Mouse (Mus musculus): ENCODE measurements at regions not wholly inside any gene's neighbourhood (a gene's known extent, or its start where the extent isn't known, plus 50 kb on each side); places are given as distances from the start of the nearest gene placed in this dataset.

- DNase-seq (ENCODE audit: low spot score), result no peak
- Histone ChIP-seq H3K36me3 (no peaks in the 10 kb centered on the region), H3K27me3 (ENCODE audit: insufficient read depth, poor library complexity, severe bottlenecking) (no peaks in the 10 kb centered on the region), H3K4me3 (no peak overlapping the region), H3K9me3 (no peaks in the 10 kb centered on the region), H3K4me1 (replicated peaks) (peaks cover 13% of the 10 kb centered on the region; the same call in 1 of the 2 replicates), H3K27ac (no peak overlapping the region)
- 88% methylated on average over 5 of the region's 5 CpGs for WGBS
Measured at GRCm38 (mm10) chr8:126652151-126652550, 58.4 kb upstream of the Irf2bp2 start.

GRCm38 (mm10) chr8:126650945-126651344 lies 57.2 kb upstream of the Irf2bp2 start:
- no peaks in the 10 kb centered on the region for H3K36me3 ChIP-seq
- 89% methylated on average over 8 of the region's 8 CpGs for WGBS
- H3K9me3 ChIP-seq, result no peaks in the 10 kb centered on the region
- no peak overlapping the region for H3K27ac ChIP-seq
- no peak overlapping the region for H3K4me3 ChIP-seq
- 0 out of 2 replicates have a peak, but pooled peaks cover 10% of the 10 kb centered on the region for H3K4me1 ChIP-seq (replicated peaks)
- no peaks in the 10 kb centered on the region for H3K27me3 ChIP-seq (ENCODE audit: insufficient read depth, poor library complexity, severe bottlenecking)
- DNase-seq (ENCODE audit: low spot score), result no peak

GRCm38 (mm10) chr8:126649305-126649704 lies 55.5 kb upstream of the Irf2bp2 start:
- Histone ChIP-seq H3K27ac (no peak overlapping the region), H3K4me1 (replicated peaks) (0 out of 2 replicates have a peak, but pooled peaks cover 5% of the 10 kb centered on the region), H3K9me3 (no peaks in the 10 kb centered on the region), H3K36me3 (no peaks in the 10 kb centered on the region), H3K27me3 (ENCODE audit: insufficient read depth, poor library complexity, severe bottlenecking) (no peaks in the 10 kb centered on the region), H3K4me3 (no peak overlapping the region)
- DNase-seq (ENCODE audit: low spot score), result no peak
- WGBS, result 93% methylated on average over 1 of the region's 1 CpGs

- 60% methylated on average over 1 of the region's 1 CpGs for WGBS
- DNase-seq (ENCODE audit: low spot score), result no peak
Measured at GRCm38 (mm10) chr8:126647350-126647749, 53.6 kb upstream of the Irf2bp2 start.

GRCm38 (mm10) chr8:126646604-126647311 lies 53.0 kb upstream of the Irf2bp2 start:
- DNase-seq (ENCODE audit: low spot score), result no peak

More at GRCm38 (mm10) chr8:126647350-126647749, 53.6 kb upstream of the Irf2bp2 start:
- no peaks in the 10 kb centered on the region for H3K9me3 ChIP-seq
- no peaks in the 10 kb centered on the region for H3K27me3 ChIP-seq (ENCODE audit: insufficient read depth, poor library complexity, severe bottlenecking)
- H3K36me3 ChIP-seq, result no peaks in the 10 kb centered on the region
- H3K27ac ChIP-seq, result no peak overlapping the region
- 0 out of 2 replicates have a peak, but pooled peaks cover 5% of the 10 kb centered on the region for H3K4me1 ChIP-seq (replicated peaks)
- no peak overlapping the region for H3K4me3 ChIP-seq

GRCm38 (mm10) chr8:126644179-126644578 lies 50.4 kb upstream of the Irf2bp2 start:
- DNase-seq (ENCODE audit: low spot score), result peak; percentile 35

More at GRCm38 (mm10) chr8:126646604-126647311, 53.0 kb upstream of the Irf2bp2 start:
- H3K9me3 ChIP-seq, result no peaks in the 10 kb centered on the region
- peak overlapping the region; percentile 14; the same call in 1 of the 2 replicates for H3K27ac ChIP-seq
- H3K4me1 ChIP-seq (replicated peaks), result 0 out of 2 replicates have a peak, but pooled peaks cover 5% of the 10 kb centered on the region
- no peak overlapping the region for H3K4me3 ChIP-seq
- no peaks in the 10 kb centered on the region for H3K36me3 ChIP-seq
- no peaks in the 10 kb centered on the region for H3K27me3 ChIP-seq (ENCODE audit: insufficient read depth, poor library complexity, severe bottlenecking)
- 69% methylated on average over 8 of the region's 8 CpGs for WGBS

More at GRCm38 (mm10) chr8:126644179-126644578, 50.4 kb upstream of the Irf2bp2 start:
- Histone ChIP-seq H3K4me1 (replicated peaks) (0 out of 2 replicates have a peak, but pooled peaks cover 5% of the 10 kb centered on the region), H3K9me3 (no peaks in the 10 kb centered on the region), H3K27ac (no peak overlapping the region), H3K36me3 (no peaks in the 10 kb centered on the region), H3K27me3 (ENCODE audit: insufficient read depth, poor library complexity, severe bottlenecking) (no peaks in the 10 kb centered on the region), H3K4me3 (no peak overlapping the region)
- 63% methylated on average over 5 of the region's 5 CpGs for WGBS

All from hindbrain, embryonic 10.5 days (tissue).